Mouse (Mus musculus) neural tube, embryonic 11.5 days (tissue): Measurements from ENCODE around the gene Cmtm5. TPM values are rescaled to one million over a fixed set of nuclear protein-coding genes. Genes with fewer than 3 reads are reported as not detected.
"Not testable (repeated sequence)": the region's sequence is repeated elsewhere in the genome, so short reads cannot be mapped to it uniquely, and the experiment has no call there.

Experiments used
- ATAC-seq: fragments of 200-750 bp; cut with Nextera tagmentation; 2 replicates; pipeline ENCODE4 v1.8.0; 2017; ENCODE audit warnings: moderate number of reproducible peaks, mild to moderate bottlenecking, moderate TSS enrichment, moderate library complexity; ENCODE audit not compliant: insufficient read depth, low FRiP score, low TSS enrichment
- DNase-seq: peaks from one replicate; pipeline ENCODE4 v3.0.0-alpha.2; 2015; ENCODE audit warnings: low spot score
- H3K27ac ChIP-seq: fragments of 300-500 bp; sonication (generic); 2 replicates; pipeline ENCODE4 v1.5.1; 2014; ENCODE audit warnings: low read depth, mild to moderate bottlenecking, low read length
- H3K27me3 ChIP-seq: fragments of 300-500 bp; sonication (generic); 2 replicates; pipeline ENCODE4 v1.6.1; 2014; ENCODE audit warnings: mild to moderate bottlenecking, low read length, mixed read lengths; ENCODE audit not compliant: control insufficient read depth, insufficient read depth
- H3K36me3 ChIP-seq: fragments of 300-500 bp; sonication (generic); 2 replicates; pipeline ENCODE4 v1.6.1; 2014; ENCODE audit warnings: mild to moderate bottlenecking, low read length, moderate library complexity, mixed read lengths; ENCODE audit not compliant: control insufficient read depth, insufficient read depth
- H3K4me1 ChIP-seq: fragments of 300-500 bp; sonication (generic); 2 replicates; pipeline ENCODE4 v1.6.1; 2014; ENCODE audit warnings: low read length, mixed read lengths; ENCODE audit not compliant: control insufficient read depth, insufficient read depth
- H3K4me2 ChIP-seq: fragments of 300-500 bp; sonication (generic); 2 replicates; pipeline ENCODE4 v1.6.1; 2014; ENCODE audit warnings: low read depth, mild to moderate bottlenecking, moderate library complexity
- H3K4me3 ChIP-seq: fragments of 300-500 bp; sonication (generic); 2 replicates; pipeline ENCODE4 v1.5.1; 2014; ENCODE audit warnings: low read depth, low read length
- H3K9ac ChIP-seq: fragments of 300-500 bp; sonication (generic); 2 replicates; pipeline ENCODE4 v1.6.1; 2014; ENCODE audit warnings: mild to moderate bottlenecking, low read length
- H3K9me3 ChIP-seq: fragments of 300-500 bp; sonication (generic); 2 replicates; pipeline ENCODE4 v1.6.1; 2016; ENCODE audit warnings: low read length; ENCODE audit not compliant: control insufficient read depth
- WGBS: fragments of 180-500 bp; shearing (Covaris S2); extraction: QIAGEN DNeasy Blood & Tissue Kit; methylation state at CpG from one replicate; pipeline ENCODE4 v1.1.7; 2014; 5-methylcytosine and 5-hydroxymethylcytosine counted together
- polyA plus RNA-seq: library from polyadenylated mRNA; unstranded; fragments of >200 nt; fragmentation: Nextera tagmentation; extraction: Ambion mirVana; gene quantifications from 2 replicates; pipeline ENCODE4 v1.2.1, GENCODE M21; 2014

Gene Cmtm5
- polyA plus RNA-seq, 1 experiment from 2014 or later = 4.5 TPM

- DNase-seq (no peak), ATAC-seq (no peak)
- Histone ChIP-seq H3K27ac (no peak overlapping the region), H3K27me3 (no peaks in the 10 kb centered on the region), H3K4me3 (no peak overlapping the region), H3K9ac (no peak overlapping the region), H3K9me3 (no peaks in the 10 kb centered on the region), H3K4me2 (no peak overlapping the region), H3K36me3 (no peaks in the 10 kb centered on the region), H3K4me1 (no peaks in the 10 kb centered on the region)
- WGBS = 93% methylated on average over 3 of the region's 3 CpGs
Observed at GRCm38 (mm10) chr14:54940176-54940530, 4.1 kb downstream of the Cmtm5 start.

- Histone ChIP-seq H3K27me3 (no peaks in the 10 kb centered on the region), H3K9me3 (no peaks in the 10 kb centered on the region), H3K4me3 (no peak overlapping the region), H3K4me2 (no peak overlapping the region), H3K36me3 (no peaks in the 10 kb centered on the region), H3K9ac (no peak overlapping the region), H3K4me1 (no peaks in the 10 kb centered on the region), H3K27ac (no peak overlapping the region)
- 67% methylated on average over 13 of the region's 13 CpGs for WGBS
- ATAC-seq (no peak), DNase-seq (no peak)
Observed at GRCm38 (mm10) chr14:54941024-54941978, 5.2 kb downstream of the Cmtm5 start.

DNA sequence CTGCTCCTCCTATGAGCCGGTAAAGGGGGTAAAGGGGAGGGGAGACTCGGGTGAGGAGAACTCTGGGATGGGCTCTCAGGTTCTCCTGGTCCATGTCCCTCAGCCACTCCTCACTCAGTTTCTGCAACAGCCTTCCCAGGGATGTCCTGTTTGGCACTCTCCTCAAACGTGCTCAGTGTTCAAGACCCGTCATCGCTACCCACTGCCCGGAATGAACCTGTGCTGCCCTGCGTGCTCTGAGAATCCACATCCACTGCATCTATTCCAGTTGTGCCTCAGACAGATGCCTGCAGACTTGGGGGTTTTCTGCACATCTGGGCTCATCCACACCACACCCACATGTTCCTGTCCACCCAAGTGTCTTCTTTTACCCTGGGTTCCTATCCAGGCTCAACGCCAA, 6.4 kb downstream of the Cmtm5 start:
- Histone ChIP-seq H3K27ac (no peak overlapping the region), H3K36me3 (no peaks in the 10 kb centered on the region), H3K4me3 (no peak overlapping the region), H3K4me2 (no peak overlapping the region), H3K9me3 (no peaks in the 10 kb centered on the region), H3K27me3 (no peaks in the 10 kb centered on the region), H3K4me1 (no peaks in the 10 kb centered on the region), H3K9ac (no peak overlapping the region)
- no peak for ATAC-seq
- 95% methylated on average over 8 of the region's 8 CpGs for WGBS
- DNase-seq = no peak

DNA sequence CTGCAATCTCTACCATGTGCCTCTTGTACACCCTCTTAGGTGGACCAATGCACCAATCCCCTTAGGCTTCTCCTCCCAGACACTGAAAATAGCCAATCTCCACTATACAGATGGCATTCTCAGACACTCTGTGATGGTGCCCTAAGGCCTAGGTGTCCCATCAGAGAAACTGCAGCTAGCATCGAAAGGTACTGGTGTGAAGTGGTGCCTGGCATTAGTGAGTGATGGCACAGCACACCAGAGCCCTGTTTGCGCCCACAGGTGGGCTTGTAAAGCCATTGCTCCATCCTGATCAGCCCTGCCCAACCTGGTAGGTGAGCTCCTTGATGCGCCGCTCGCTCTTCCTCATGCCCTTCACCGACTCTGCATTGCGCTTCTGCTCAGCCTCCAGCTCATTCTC, 7.9 kb downstream of the Cmtm5 start:
- ATAC-seq = no peak
- no peaks in the 10 kb centered on the region for H3K4me1 ChIP-seq
- no peaks in the 10 kb centered on the region for H3K27me3 ChIP-seq
- H3K36me3 ChIP-seq = no peaks in the 10 kb centered on the region
- H3K4me2 ChIP-seq = no peak overlapping the region
- H3K4me3 ChIP-seq = no peak overlapping the region
- no peak overlapping the region for H3K27ac ChIP-seq
- WGBS = 93% methylated on average over 7 of the region's 7 CpGs
- DNase-seq = no peak
- no peak overlapping the region for H3K9ac ChIP-seq
- H3K9me3 ChIP-seq = no peaks in the 10 kb centered on the region

DNA sequence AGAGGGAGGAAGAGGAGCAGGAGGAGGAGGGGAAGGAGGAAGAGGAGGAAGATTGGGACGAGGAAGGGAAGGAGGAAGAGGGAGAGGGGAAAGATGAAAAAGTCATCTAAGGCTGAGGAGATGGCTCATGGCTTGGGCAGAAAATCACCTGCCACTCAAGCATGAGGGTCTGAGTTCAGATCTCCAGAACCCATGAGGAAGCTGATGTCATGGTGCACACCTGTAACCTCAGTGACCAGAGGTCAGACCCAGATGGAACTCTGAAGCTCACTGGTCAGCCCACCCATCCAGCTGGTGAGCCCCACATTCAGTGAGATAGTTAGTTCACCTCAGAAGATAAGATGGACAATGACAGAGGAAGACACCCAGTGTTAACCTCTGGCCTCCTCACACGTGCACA, 8.9 kb downstream of the Cmtm5 start:
- Histone ChIP-seq H3K4me2 (no peak overlapping the region), H3K4me1 (no peaks in the 10 kb centered on the region), H3K4me3 (no peak overlapping the region), H3K36me3 (no peaks in the 10 kb centered on the region), H3K9ac (no peak overlapping the region), H3K27ac (no peak overlapping the region), H3K9me3 (no peaks in the 10 kb centered on the region), H3K27me3 (no peaks in the 10 kb centered on the region)
- no peak for ATAC-seq
- 78% methylated on average over 2 of the region's 2 CpGs for WGBS
- no peak for DNase-seq

DNA sequence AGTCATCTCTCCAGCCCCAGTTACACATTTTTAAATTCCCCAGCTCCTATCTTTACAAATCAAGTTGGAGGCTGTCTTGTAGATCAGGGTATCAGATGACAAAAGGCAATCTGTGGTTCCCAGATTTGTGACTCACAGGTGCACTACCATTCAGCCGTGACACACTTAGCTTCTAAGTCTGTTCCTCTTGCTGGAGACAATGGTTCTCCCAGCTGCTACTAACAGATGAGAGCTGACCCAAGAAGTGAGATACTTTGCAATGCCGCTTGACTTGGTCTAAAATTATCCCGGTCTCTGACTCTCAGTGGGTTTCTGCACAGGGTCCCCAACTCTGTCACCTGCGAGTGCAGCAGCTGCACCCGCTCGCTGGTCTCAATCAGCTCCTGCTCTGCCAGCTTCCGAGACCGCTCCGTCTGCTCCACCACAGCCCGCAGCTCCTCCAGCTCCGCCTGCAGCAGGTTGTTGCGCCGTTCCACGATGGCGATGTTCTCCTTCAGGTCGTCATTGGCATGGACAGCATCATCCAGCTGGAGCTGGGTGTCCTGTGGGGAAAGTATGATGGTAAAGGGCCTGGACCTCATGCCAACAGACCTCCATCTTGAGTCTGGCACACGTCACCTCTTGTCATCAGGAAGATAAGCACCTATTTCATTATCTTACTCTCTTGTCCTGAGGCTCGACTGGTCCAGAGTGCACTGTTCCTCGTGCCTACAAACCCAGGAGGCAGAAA, 10.1 kb downstream of the Cmtm5 start:
- ATAC-seq = no peak

GRCm38 (mm10) chr14:54947008-54947407, 10.9 kb downstream of the Cmtm5 start:
- H3K4me3 ChIP-seq, H3K4me1 ChIP-seq, H3K27ac ChIP-seq, H3K9ac ChIP-seq, H3K27me3 ChIP-seq, H3K36me3 ChIP-seq, DNase-seq, H3K4me2 ChIP-seq, ATAC-seq, H3K9me3 ChIP-seq: not testable (repeated sequence)
- 85% methylated on average over 8 of the region's 11 CpGs for WGBS

More for the DNA sequence above, 10.1 kb downstream of the Cmtm5 start:
- H3K36me3 ChIP-seq = no peaks in the 10 kb centered on the region
- 81% methylated on average over 19 of the region's 19 CpGs for WGBS
- H3K27me3 ChIP-seq = no peaks in the 10 kb centered on the region
- no peak overlapping the region for H3K4me2 ChIP-seq
- no peaks in the 10 kb centered on the region for H3K9me3 ChIP-seq
- no peak for DNase-seq
- H3K27ac ChIP-seq = no peak overlapping the region
- H3K4me3 ChIP-seq = no peak overlapping the region
- no peak overlapping the region for H3K9ac ChIP-seq
- H3K4me1 ChIP-seq = no peaks in the 10 kb centered on the region

- H3K9ac ChIP-seq = no peak overlapping the region
- H3K36me3 ChIP-seq = no peaks in the 10 kb centered on the region
- no peak overlapping the region for H3K27ac ChIP-seq
- no peaks in the 10 kb centered on the region for H3K4me1 ChIP-seq
- H3K9me3 ChIP-seq = no peaks in the 10 kb centered on the region
- 82% methylated on average over 9 of the region's 9 CpGs for WGBS
- no peaks in the 10 kb centered on the region for H3K27me3 ChIP-seq
- no peak overlapping the region for H3K4me3 ChIP-seq
- no peak for ATAC-seq
- no peak for DNase-seq
- no peak overlapping the region for H3K4me2 ChIP-seq
Observed at GRCm38 (mm10) chr14:54948781-54949180, 12.7 kb downstream of the Cmtm5 start.

DNA sequence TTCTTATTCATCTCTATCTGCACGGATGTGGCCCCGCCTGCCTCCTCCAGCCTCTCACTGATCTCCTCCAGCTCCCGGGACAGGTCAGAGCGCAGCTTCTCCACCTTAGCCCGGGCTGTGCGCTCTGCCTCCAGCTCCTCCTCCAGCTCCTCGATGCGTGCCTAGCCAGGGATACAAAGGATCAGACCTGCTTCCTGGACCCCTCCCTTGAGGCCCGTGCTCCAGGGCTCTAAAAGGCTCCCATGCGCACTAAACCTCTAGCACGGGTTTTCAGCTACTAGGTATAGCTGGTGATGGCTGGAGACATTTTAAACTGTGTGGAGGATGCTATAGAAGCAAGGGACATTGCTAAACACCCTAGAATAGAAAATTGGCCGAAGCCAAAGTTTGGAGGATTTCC, 14.4 kb downstream of the Cmtm5 start:
- Histone ChIP-seq H3K27ac (no peak overlapping the region), H3K4me3 (no peak overlapping the region), H3K36me3 (no peaks in the 10 kb centered on the region), H3K27me3 (no peaks in the 10 kb centered on the region), H3K4me2 (no peak overlapping the region), H3K9me3 (no peaks in the 10 kb centered on the region), H3K4me1 (no peaks in the 10 kb centered on the region), H3K9ac (no peak overlapping the region)
- 61% methylated on average over 12 of the region's 12 CpGs for WGBS
- DNase-seq (no peak), ATAC-seq (no peak)
